Mouse (Mus musculus) megakaryocyte, embryonic 14.5 days (primary cell): ENCODE results near the gene Gm21954.

Experiments
- FLI1 ChIP-seq: IDR thresholded peaks from 2 replicates; pipeline ENCODE4 v1.6.1; 2012; ENCODE audit warnings: low read length, inconsistent platforms, mixed read lengths
- GATA1 ChIP-seq: IDR thresholded peaks from 3 replicates; pipeline ENCODE4 v1.6.1; 2012; ENCODE audit warnings: mixed read lengths, low read length, inconsistent platforms, borderline replicate concordance

DNA sequence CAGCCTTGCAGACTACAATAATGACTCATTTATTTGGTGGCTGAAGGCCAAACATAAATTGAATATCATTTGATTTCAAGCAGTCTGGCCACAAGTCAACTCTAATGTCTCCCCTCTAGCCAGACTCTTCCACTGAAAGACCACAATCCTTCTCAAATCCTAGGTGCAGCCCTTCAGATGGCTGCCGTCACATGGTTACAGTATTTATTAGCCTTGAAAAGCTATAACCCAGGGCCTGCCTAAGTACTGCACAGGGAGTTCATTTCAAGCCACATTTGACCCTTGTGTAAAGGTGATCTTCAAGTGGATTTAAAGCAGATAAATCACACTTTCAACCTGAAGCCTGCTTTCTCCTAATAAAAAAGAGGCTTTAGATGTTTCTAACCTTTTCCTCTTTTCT is 37.7 kb downstream of the Gm21954 start:
- TF ChIP-seq FLI1 (no peak), GATA1 (no peak)
